Mouse (Mus musculus): ENCODE measurements around the gene Mapk8ip1. TPM values are rescaled to one million over a fixed set of nuclear protein-coding genes. Genes with fewer than 3 reads are reported as not detected.
"Not testable (repeated sequence)": the region's sequence is repeated elsewhere in the genome, so short reads cannot be mapped to it uniquely, and the experiment has no call there.

Gene Mapk8ip1
- polyA plus RNA-seq, 1 experiment from 2014 or later, result 6.8 TPM

DNA sequence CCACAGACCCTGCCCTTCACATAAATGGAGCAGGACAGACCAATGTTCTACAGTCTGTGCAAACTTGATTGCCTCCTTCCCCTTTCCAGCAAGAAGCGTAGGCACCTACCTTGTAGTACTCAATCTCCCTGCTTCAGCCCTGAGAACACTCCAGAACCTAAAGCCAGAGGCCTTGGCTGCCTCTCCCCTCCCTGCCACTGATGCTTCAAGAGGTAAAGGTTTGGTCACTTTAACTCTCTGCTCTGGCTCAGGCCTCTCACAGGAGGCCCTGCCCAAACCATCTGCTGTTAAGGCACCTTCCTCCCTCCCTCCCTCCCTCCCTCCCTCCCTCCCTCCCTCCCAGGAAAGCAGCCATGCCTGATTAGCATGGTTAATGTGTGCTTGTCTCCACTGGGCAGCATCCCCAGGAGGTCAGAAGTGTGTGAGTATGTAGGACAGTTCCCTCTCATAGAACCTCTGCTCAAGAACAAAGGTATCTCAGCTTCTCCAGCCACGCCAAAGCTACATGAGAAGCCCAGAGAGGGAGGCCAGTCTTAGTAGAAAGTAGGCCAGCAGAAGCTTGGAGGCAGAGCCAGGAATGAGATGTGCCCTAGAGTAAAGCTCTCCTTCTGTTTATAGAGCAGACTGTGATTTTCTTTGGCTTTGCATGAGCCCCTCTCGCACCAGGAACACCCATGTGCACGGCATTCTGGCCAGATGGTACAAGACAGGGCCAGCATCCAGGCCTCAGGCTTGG lies 1.7 kb upstream of the Mapk8ip1 start:
- ATAC-seq (ENCODE audit: insufficient number of reproducible peaks, low FRiP score), result no peak
- no peaks in the 10 kb centered on the region for H3K9me3 ChIP-seq (replicated peaks)
- no peak overlapping the region for H3K27ac ChIP-seq (ENCODE audit: poor library complexity, severe bottlenecking)
- H3K9ac ChIP-seq, result no peak overlapping the region
- H3K4me3 ChIP-seq, result no peak overlapping the region
- no peak overlapping the region for H3K4me2 ChIP-seq
- peaks cover 6% of the 10 kb centered on the region; the same call in 1 of the 2 replicates for H3K4me1 ChIP-seq (replicated peaks)
- H3K36me3 ChIP-seq, result peaks cover 37% of the 10 kb centered on the region
- peaks cover 19% of the 10 kb centered on the region for H3K27me3 ChIP-seq (replicated peaks)
- whole genome bisulfite sequencing, result 72% methylated on average over 4 of the region's 4 CpGs

GRCm38 (mm10) chr2:92400682-92401081 lies 381 bp downstream of the Mapk8ip1 start:
- peak overlapping the region; percentile 55 for H3K4me3 ChIP-seq
- peak overlapping the region; percentile 80 for H3K4me2 ChIP-seq
- no peak overlapping the region for H3K27ac ChIP-seq (ENCODE audit: poor library complexity, severe bottlenecking)
- H3K4me1 ChIP-seq (replicated peaks), result peaks cover 6% of the 10 kb centered on the region; the same call in 1 of the 2 replicates
- WGBS, result 6% methylated on average over 20 of the region's 22 CpGs
- H3K36me3 ChIP-seq, result peaks cover 21% of the 10 kb centered on the region
- H3K27me3 ChIP-seq (replicated peaks), result peaks cover 36% of the 10 kb centered on the region
- peak overlapping the region; percentile 73 for H3K9ac ChIP-seq
- ATAC-seq (ENCODE audit: insufficient number of reproducible peaks, low FRiP score), result no peak
- no peaks in the 10 kb centered on the region for H3K9me3 ChIP-seq (replicated peaks)

DNA sequence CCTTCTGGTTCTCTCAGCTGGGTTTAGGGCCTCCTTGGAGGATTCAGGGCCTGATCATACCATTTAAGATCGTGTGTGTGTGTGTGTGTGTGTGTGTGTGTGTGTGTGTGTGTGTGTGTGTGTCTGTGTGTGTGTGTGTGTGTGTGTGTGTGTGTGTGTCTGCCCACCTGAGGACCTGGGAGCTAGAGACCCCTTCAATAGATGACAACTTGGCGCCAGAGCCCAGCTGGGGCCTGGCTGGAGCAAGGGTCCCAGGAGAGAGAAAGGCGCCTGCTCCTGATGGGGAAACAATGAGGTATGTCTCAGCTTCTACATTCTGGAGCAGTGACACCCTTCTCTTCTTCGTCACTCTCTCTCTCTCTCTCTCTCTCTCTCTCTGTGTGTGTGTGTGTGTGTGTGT lies 1.2 kb downstream of the Mapk8ip1 start:
- WGBS, result 62% methylated on average over 4 of the region's 4 CpGs
- not testable (repeated sequence) for H3K4me3 ChIP-seq; H3K4me1 ChIP-seq (replicated peaks); H3K9me3 ChIP-seq (replicated peaks); H3K9ac ChIP-seq; ATAC-seq (ENCODE audit: insufficient number of reproducible peaks, low FRiP score); H3K27ac ChIP-seq (ENCODE audit: poor library complexity, severe bottlenecking); H3K4me2 ChIP-seq
- Histone ChIP-seq H3K27me3 (replicated peaks) (peaks cover 43% of the 10 kb centered on the region), H3K36me3 (peaks cover 13% of the 10 kb centered on the region)

GRCm38 (mm10) chr2:92397436-92397835 lies 3.6 kb downstream of the Mapk8ip1 start:
- Histone ChIP-seq H3K4me3 (no peak overlapping the region), H3K27ac (ENCODE audit: poor library complexity, severe bottlenecking) (no peak overlapping the region), H3K27me3 (replicated peaks) (peaks cover 65% of the 10 kb centered on the region), H3K9me3 (replicated peaks) (no peaks in the 10 kb centered on the region), H3K4me1 (replicated peaks) (peaks cover 7% of the 10 kb centered on the region), H3K4me2 (no peak overlapping the region), H3K9ac (no peak overlapping the region), H3K36me3 (no peaks in the 10 kb centered on the region)
- 73% methylated on average over 1 of the region's 1 CpGs for WGBS
- ATAC-seq (ENCODE audit: insufficient number of reproducible peaks, low FRiP score), result no peak

DNA sequence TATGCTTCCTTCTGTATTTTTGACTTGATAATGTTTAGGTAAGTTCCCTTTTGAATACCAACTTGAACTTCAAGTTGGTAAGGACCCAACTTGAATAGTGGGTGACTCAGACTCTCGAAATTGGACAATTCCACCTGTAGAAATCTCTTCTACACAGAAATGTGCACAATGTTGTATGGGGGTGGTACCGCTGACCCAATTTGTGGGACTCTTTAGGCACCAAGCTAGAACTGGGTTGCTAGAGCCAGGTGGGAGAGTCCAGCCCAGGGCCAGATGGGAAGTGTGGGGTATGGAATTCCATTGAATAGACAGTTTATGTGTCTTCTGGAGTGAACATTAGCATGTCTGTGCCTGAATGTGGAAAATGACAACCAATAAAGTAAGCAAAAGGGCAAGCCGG lies 5.5 kb downstream of the Mapk8ip1 start:
- 79% methylated on average over 3 of the region's 3 CpGs for WGBS
- ATAC-seq (ENCODE audit: insufficient number of reproducible peaks, low FRiP score), result no peak
- Histone ChIP-seq H3K4me3 (no peak overlapping the region), H3K4me2 (no peak overlapping the region), H3K36me3 (no peaks in the 10 kb centered on the region), H3K27ac (ENCODE audit: poor library complexity, severe bottlenecking) (no peak overlapping the region), H3K9ac (no peak overlapping the region), H3K27me3 (replicated peaks) (peaks cover 78% of the 10 kb centered on the region), H3K4me1 (replicated peaks) (peaks cover 12% of the 10 kb centered on the region), H3K9me3 (replicated peaks) (no peaks in the 10 kb centered on the region)

DNA sequence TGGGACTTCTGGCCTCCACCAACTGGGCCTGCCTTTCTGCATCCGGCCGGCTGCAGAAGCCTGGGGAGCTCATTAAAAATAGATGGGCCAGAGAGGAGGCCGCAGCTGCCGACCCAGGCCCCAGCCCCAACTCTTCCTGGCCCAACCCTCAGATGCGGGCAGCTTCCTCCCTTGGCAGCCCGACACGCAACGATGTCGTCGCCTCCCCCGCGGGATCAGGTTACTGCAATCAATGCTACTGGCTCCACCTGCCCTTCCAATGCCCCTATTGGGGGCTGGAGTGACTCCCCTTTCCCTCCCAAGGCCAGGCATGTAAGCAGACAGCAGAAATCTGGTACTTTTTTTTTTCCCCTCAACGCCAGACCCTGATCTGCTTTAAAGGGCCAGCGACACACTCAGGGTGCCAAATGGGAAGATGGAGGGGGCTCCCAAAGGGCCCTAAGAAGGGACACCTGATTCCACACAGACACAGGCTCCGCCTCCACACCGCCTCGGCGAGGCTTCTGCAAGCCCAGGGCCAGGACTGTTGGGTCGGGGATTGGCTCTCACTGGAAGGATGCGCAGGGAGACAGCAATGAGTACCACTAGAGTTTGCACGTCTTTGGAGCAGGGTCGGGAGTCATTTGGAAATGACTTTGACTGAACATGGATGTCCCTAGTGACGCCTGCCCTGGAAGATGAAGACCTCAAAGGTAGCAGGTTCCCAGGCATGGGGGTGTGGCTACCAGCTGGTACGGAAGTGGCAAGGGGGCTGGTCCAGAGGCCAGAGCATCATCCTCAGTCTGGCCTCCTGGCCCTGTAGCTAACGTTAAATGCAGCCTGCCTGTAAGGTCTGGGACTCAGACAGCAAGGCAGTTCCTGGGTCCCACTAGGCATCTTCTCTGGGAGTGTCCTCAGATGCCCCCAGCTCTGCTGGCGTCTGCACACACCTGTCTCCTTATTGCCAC lies 8.5 kb downstream of the Mapk8ip1 start:
- H3K27me3 ChIP-seq (replicated peaks), result peaks cover 77% of the 10 kb centered on the region
- ATAC-seq (ENCODE audit: insufficient number of reproducible peaks, low FRiP score), result no peak

DNA sequence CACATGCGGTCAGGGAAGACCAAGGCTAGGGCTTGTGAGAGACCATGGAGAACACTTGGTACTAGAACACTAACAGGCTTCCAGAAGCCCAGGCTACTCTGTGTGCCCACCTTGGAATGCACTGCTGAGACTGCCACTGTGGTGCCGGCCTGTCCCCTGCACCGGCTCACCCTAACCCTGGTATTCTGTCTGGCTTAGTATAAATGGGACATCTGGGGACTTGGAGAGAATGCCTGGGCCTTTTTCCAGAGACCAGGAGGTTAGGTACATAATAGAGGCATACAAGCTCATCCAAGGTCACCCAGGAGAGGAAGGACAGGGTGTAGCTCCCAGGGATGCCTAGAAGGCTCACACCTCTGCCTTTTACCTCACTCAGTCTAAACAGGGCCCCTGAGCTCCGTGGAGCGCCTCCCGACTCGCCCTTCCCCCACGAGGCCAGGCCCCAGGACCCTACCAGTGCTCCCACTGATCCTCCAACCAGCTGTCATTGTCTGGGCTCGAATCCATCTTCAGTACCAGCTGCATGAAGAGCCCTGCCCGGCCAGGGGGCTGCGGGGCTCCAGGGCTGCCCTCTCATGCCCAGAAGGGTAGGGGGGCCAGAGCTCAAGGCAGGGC lies 9.3 kb downstream of the Mapk8ip1 start:
- WGBS, result 33% methylated on average over 11 of the region's 11 CpGs
- Histone ChIP-seq H3K36me3 (no peaks in the 10 kb centered on the region; the same call in 1 of the 2 replicates), H3K4me2 (peak overlapping the region; percentile 53), H3K27me3 (replicated peaks) (peaks cover 78% of the 10 kb centered on the region), H3K4me3 (peak overlapping the region; percentile 27), H3K4me1 (replicated peaks) (peaks cover 25% of the 10 kb centered on the region), H3K9me3 (replicated peaks) (no peaks in the 10 kb centered on the region), H3K27ac (ENCODE audit: poor library complexity, severe bottlenecking) (no peak overlapping the region), H3K9ac (peak overlapping the region; percentile 35; the same call in 1 of the 2 replicates)
- ATAC-seq (ENCODE audit: insufficient number of reproducible peaks, low FRiP score), result no peak

More for the DNA sequence above, 8.5 kb downstream of the Mapk8ip1 start:
- no peaks in the 10 kb centered on the region for H3K9me3 ChIP-seq (replicated peaks)
- H3K36me3 ChIP-seq, result no peaks in the 10 kb centered on the region
- H3K4me1 ChIP-seq (replicated peaks), result peaks cover 25% of the 10 kb centered on the region
- peak overlapping the region; percentile 27 for H3K4me3 ChIP-seq
- 5% methylated on average over 26 of the region's 26 CpGs for WGBS
- peak overlapping the region; percentile 53 for H3K4me2 ChIP-seq
- H3K9ac ChIP-seq, result peak overlapping the region; percentile 35; the same call in 1 of the 2 replicates
- H3K27ac ChIP-seq (ENCODE audit: poor library complexity, severe bottlenecking), result no peak overlapping the region

DNA sequence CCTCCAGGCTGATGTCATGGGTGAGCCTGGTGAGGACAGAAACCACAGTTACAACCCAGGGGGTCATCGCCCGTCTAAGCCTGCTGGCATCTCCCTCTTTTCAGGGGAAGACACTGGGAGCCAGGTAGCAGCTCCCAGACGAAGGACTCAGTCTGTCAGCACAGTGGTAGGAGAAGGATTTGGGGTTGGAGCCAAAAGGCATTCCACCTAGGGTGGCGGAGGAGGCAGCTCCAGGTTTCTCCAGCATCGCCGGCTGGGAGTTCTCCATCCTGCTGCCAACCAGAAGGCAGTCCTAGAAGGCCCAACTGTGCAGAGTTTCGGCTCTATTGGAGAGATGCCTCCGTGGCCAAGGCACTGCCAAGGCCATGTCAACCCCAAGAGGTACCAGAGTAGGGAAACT lies 9.9 kb downstream of the Mapk8ip1 start:
- Histone ChIP-seq H3K4me1 (replicated peaks) (peaks cover 25% of the 10 kb centered on the region), H3K9me3 (replicated peaks) (no peaks in the 10 kb centered on the region), H3K9ac (no peak overlapping the region), H3K36me3 (peaks cover 5% of the 10 kb centered on the region; the same call in 1 of the 2 replicates), H3K4me3 (no peak overlapping the region), H3K27ac (ENCODE audit: poor library complexity, severe bottlenecking) (no peak overlapping the region), H3K27me3 (replicated peaks) (peaks cover 75% of the 10 kb centered on the region), H3K4me2 (no peak overlapping the region)
- ATAC-seq (ENCODE audit: insufficient number of reproducible peaks, low FRiP score), result no peak
- 79% methylated on average over 8 of the region's 8 CpGs for WGBS

DNA sequence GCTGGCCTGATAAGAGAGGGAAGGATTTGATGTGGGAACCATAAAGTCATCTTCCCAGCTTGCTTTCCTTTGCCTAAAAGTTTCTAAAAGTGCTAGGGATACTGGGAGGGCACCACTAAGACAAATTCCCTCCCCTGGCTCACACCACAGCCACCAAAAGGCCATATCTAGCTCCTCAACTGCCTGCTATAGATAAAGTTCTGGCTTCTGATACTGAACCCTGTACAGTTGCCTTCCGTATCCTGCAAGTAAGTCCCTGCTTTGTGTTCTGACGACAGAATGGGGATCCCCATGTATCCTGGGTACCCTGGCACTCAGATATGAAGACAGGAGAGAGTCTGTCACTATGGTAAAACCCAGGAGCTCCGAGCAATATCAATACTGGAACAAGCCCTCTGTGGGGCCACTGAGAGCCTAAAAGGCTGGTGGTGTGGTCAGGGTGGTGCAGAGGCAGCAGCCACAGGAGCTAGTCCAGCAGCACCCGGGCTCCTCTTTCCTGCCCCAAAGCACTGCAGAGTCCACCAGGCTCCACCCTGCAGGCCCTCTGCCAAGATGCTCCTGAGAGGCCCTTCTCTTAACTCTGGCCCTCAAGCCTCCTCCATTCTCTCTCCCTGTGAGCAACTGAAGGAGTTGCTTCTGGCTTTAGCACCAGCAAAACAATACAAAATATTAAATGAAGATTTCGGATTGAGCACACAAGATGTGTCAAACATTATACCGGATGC lies 10.7 kb downstream of the Mapk8ip1 start:
- Histone ChIP-seq H3K9ac (no peak overlapping the region), H3K27me3 (replicated peaks) (peaks cover 69% of the 10 kb centered on the region), H3K27ac (ENCODE audit: poor library complexity, severe bottlenecking) (no peak overlapping the region), H3K4me1 (replicated peaks) (peaks cover 25% of the 10 kb centered on the region), H3K9me3 (replicated peaks) (no peaks in the 10 kb centered on the region), H3K36me3 (peaks cover 10% of the 10 kb centered on the region; the same call in 1 of the 2 replicates), H3K4me2 (no peak overlapping the region), H3K4me3 (no peak overlapping the region)
- 64% methylated on average over 6 of the region's 6 CpGs for WGBS
- ATAC-seq (ENCODE audit: insufficient number of reproducible peaks, low FRiP score), result no peak

DNA sequence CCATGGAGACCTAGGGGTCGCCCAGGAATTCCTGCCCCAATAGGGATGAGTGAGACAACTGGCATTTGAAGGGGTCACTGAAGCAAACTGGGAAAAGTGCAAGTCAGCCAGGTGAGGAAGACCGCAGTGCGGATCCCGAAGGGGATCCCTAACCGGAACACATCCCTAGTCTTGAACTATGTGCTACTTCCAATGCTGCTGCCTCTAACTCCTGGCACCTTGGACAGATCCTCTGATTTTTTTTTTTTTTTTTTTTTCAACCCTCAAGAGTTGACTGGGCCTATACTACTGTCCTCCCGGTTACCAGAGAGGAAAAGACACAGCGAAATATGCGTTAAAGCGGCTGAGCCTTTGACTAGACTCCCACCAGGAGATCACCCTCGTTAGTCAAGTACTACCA lies 11.4 kb downstream of the Mapk8ip1 start:
- Histone ChIP-seq H3K4me1 (replicated peaks) (peaks cover 25% of the 10 kb centered on the region), H3K4me3 (peak overlapping the region; percentile 62), H3K36me3 (peaks cover 10% of the 10 kb centered on the region; the same call in 1 of the 2 replicates), H3K4me2 (peak overlapping the region; percentile 92), H3K9me3 (replicated peaks) (no peaks in the 10 kb centered on the region), H3K27me3 (replicated peaks) (peaks cover 62% of the 10 kb centered on the region), H3K27ac (ENCODE audit: poor library complexity, severe bottlenecking) (no peak overlapping the region), H3K9ac (peak overlapping the region; percentile 68; the same call in 1 of the 2 replicates)
- 7% methylated on average over 10 of the region's 10 CpGs for WGBS
- no peak for ATAC-seq (ENCODE audit: insufficient number of reproducible peaks, low FRiP score)

Data from heart, embryonic 12.5 days (tissue).